Mouse (Mus musculus) thymus, postnatal 36 days (tissue): ENCODE results near the gene Ulk4.

ENCODE experiments used
- DNase-seq, 2 experiments: peaks; one replicate each; pipeline ENCODE4 v3.0.0; 2022; ENCODE audit warnings: mixed read lengths in 2 of 2

Gene Ulk4

DNA sequence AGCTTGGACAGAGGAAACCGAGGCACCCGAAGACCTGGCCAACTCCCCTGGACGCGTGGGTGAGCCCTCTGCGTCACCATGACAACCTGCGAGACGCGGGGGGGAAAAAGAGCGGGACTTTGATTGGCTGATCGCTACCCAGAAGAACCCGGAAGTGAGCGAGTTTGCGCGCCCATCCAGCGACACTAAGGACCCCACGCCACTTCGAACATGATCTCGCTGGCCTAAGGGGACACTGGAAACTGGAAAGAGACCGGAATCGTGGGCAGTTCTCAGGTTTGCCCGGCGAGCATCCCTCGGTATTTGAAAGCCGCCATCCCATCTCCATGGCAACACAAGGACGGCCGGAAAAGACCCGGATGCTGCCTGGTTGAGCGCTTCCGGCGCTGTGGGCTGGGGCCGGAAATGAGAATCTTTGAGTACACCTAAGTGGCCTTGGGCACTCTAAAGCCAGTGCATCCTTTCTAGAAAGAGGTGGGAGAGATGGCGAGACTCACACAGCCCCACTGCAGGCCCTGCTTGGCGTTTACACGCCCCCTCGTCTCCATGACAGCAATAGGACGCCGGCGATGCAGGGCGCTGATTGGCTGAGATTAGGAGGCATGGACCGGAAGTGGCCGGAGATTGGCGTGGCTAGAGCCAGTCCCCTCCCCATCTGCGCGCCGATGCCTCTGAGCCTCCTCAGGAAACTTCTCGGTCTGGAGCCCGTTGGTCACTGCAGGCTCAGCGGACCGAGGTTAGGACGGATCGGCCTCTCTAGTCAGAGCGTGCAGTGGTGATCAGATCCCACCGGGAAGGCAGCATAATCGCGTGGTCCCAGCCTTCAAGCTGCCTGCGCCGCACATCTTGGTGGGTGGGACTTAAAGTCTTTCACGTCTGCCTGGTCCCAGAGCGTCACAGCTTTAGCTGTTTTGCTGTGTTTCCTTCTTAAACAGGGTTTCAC is at the start of gene Ulk4:
Gene Ulk4 (minus strand): TSS at position 80 of the 943 bp plus-strand sequence.
- DNase-seq = peak; percentile 84 to 87

DNA sequence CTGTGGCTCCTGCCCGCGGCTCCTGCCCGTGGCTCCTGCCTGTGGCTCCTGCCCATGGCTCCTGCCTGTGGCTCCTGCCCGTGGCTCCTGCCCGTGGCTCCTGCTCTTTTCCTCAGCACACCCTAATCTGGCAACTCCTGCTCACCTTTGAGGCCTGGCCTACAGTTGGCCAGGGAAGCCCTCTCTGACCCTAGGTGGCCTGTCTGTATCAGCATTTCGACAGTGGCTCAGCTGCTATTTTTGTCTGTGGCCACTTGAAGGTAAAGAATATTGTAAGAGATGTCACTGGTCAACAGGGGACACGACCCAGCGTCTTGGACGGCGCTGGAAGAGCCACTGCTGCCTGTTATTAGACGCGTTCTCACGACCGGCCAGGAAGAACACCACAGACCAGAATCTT is 45.0 kb upstream of the Ulk4 start:
- no peak for DNase-seq

DNA sequence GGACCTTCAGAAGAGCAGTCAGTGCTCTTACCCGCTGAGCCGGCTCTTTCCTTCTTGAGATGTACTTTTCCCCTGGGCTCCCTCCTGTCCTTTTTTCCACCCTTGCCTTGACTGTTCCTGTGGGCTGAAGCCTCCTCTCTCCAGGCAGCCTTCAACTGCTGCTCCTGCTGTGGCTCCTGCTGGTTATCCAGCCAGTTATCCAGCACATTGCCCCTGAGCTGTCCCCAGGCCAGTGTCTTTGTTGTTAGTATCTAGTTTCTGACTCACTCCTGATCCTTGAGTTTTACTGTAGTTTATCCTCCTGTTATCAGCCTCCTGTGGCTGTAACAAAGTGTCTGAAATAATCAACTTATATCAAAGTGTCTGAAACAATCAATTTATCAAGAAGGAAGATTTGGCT is 44.1 kb upstream of the Ulk4 start:
- no peak for DNase-seq

DNA sequence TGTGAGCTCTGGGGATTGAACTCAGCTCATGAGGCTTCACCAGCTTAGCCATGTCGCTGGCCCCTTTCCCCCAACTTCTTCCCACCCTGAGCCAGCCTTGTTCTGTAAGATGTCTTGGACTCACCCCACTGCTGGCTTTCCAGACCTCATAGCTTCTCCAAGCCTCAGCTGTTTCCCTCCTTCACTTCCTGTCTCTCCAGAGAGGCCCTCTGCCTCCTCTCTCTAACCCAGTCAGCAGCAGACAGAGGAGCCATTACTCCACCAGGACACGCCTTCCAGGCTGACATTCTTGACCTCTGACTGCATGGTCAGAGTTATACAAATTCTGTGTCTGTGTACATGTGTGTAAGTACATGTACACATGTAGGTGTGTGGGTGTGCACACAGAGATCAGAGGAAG is 43.4 kb upstream of the Ulk4 start:
- no peak for DNase-seq

DNA sequence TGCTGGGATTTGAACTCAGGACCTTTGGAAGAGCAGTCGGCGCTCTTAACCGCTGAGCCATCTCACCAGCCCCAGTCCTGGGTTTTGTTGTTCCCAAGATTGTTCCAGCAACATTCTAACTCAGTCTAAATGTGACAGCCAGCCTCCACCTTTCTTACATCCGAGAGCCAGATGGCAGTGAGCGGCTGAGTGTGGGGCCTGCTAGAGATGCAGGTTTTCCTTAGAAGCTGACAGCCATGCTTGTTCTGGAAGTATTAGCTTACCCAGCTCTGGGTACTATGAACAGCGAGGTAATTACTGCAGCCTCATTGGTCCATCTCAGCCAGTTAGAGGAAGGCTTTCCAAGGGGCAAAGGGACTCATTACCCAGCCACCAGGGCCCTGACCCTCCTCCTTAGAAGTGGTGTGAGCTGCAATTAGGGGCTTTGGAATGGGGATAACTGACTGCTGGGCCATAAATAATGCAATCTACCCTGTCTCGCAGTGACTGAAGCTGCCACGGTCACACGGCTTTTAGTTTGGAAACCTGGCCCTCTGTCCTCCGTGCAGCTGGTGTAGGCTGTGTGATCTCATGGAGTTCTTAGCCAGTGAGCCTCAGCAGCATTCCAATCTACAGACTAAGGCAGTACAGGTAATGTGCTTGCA is 42.4 kb upstream of the Ulk4 start:
- DNase-seq = no peak

DNA sequence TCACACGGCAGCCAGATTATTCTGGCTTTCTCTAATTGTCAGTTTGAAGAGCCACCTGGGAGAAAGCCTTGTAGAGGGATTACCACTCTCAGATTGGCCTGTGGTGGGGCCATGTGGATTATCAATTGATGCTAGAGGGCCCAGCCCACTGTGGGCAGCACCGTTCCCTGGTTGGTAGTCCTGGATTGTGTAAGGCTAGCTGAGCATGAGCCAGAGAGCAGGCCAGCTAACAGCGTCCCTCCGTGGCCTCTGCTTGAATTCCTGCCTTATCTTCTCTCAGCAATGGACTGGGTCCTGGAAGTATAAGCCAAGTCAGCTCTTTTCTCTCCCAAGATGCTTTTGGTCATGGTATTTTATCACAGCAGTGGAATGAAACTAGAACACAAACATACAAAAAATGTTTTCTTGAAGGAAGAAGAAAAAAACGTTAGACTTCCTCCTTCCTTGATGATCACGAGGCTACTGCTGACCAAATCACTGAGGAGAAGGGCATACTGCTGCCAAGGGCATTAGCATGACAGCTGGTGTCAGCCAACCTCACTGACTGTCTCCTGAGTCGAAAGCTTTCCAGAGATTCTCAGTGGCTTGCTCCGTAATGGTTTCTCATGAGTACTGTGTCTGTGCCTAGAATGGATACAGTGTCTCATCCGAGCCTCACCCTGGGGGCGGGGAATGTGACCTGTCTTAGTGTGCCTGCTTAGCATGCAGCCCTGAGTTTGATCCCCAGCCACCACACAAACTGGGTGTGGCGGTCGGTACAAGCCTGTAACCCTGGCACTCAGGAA is 39.8 kb upstream of the Ulk4 start:
- DNase-seq = peak in 1 of 2 experiments; percentile 28

DNA sequence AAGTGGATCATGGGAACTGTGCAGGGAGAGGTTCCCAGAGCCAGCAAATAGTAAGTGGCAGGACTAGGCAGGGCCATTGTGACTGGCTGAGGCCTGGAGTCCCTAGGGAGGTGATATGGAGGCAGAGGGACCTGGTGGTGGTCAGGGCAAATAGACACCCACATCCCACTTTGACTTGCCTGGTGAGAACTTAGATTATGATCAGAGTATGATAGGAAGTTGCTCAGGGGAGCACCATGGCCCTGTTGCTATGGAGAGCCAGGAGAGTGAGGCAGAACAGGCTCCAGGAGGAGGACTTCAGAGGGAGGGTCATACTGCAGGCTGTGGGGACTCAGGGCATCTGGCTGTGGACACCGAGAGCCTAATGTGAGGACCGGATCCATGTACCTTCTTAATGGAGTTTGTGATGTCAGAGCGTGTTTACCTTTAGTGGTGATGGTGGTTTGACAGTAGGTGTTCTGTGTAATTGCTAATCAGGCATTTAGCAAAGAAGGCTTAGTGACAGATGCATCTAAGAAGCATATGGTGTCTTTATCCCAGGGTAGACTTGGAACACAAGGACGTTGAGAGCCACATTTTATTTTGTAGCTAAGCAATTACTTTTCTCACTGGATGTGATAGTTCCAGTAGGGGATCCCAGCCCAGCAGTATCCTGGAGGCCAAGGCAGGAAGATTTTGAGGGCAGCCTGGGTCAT is 39.1 kb upstream of the Ulk4 start:
- no peak for DNase-seq

DNA sequence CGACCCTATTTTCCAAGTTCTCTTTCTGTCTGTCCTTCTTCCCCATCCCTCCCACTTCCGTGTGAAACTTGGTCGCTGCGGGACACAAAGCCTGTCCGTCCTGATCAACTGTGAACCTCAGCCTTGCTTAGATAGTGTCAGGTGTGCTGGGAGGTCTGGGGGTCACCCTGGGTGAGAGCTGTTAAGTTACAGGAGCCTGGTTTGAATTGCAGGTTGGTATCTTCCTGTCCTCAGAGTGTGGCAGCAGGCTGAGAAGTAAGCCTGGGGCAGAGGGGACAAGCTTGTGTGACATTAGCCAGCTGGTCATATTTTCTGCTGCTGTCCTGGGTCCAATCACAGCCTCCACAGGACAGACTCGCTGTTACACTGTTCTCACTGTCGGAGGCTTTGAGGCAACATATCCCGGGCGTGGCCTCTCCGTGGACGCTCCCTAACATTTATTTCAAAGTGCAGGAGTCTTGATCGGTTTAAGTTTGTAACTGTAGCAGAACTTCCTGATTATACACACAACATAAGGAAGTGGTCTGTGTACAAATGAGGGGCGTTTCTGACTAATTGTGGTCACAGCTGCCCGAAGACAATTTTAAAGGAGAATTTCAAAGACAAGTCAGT is 37.6 kb upstream of the Ulk4 start:
- DNase-seq = no peak

DNA sequence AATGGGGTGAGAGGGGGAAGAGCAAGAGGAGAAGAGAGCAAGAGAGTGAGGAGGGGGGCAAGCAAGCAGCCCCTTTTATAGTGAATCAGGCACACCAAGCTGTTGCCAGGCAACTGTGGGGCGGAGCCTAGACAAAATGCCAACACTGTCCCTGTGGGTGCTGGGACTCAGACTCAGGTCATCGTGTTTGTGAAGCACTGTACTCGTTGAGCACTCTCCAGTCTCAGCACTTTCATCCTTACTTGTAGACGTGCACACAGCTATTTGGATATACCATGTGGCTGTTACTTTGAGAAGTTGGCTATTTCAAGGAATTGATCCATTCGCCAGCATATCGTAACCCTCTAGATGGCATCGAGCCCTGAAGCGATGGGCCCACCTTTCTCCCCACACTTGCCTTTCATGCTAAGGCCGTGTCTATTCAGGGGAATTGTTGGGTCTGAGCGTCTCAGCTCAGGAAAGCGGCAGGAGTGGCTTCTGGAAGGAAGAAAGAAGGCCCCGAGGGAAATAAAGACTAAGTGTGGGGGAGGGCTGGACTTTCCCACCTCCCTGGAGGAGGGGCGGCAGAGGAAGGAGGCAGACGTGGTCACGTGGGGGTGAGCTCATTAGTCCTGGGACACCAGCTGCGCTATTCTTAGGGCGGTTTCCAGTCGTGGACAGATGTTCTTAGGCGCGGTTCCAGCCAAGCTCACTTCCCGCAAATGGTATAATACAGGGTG is 36.8 kb upstream of the Ulk4 start:
- peak; percentile 29 to 62 for DNase-seq

DNA sequence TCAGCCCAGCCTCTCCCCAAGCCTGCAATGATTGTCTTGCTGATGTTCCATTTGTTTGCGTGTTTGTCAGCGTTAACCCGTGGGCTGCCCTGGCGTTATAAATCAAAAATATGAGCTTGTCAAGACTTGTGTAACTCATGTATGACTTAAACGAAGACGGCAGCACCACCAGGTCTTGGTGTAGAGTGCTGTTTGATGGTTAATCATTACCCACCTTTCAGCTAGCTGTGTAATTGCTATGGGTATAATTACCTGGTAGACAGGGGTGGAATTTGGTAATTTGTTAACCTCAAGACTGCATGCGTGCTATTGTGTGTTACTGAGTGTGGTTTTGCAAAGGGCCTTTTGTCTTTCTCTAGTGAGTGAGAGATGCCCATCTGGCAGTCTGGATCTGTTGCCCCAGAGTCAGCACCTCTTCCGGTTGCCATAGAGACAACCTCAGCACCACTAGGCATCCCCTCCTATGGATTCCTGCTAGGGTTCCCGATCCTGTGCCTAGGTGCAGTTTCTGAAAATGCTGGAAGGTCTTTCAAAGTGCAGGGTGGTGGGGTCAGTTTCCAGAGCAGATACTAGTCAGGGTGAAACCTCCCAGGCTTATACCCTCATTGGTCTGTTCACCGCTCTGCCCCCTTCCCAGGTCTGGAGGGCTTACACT is 35.4 kb upstream of the Ulk4 start:
- no peak for DNase-seq

DNA sequence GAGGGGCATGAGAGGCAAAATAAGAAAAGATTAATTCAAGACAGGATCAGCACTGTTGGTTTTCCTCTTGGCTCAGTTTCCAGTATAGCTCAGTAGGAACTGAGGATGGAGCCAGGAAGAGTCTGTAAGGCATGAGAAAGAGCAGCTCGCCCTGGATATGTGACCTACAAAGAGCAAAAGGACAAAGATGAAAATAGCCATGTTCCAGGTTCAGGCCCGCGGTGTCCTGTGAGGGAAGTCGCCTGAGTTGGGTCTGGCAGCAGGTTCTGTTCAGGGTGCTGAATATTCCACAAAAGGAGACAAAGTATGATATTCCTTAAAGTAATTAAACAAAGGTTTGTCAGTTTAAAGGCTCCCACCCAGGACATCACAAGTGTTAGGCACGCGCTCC is 34.8 kb upstream of the Ulk4 start:
- DNase-seq = no peak

DNA sequence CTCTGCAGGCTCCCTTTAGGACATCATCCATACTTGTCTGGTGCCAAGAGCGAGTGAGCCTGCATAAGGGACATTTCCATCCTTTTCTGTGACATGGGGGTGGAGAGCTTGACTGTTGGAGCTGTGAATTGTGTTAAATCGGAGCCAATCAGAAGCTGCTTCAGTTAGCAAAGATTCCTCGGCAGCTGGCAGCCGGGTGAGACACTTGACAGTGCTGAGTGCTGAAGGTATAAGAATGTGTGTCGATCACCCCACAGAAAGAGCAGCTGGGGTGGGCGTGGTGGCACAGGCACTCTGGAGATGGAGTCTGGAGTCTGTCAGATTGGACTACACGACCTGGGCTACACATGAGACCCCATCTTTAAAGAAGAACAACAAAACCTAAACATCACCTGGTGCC is 33.5 kb upstream of the Ulk4 start:
- no peak for DNase-seq

DNA sequence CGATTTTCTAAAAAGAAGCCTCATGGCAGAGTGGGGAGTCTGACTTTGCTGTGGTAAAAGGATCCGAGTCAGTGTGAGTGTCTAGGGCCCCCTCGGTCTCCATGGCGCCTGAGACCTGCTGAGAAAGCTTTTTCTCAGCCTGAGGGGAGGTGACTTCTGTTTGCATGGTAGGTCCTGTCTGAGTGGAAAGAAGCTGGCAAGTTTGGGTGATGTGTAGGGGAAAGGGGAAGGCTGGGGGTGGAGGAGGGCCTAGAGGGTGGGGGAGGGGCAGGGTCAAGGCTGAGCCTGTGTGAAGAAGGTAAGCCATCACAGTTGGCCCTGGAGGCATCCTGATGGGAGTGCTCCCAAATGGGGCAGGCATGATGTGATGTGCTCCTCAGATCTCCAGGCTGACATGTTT is 32.3 kb upstream of the Ulk4 start:
- DNase-seq = no peak

DNA sequence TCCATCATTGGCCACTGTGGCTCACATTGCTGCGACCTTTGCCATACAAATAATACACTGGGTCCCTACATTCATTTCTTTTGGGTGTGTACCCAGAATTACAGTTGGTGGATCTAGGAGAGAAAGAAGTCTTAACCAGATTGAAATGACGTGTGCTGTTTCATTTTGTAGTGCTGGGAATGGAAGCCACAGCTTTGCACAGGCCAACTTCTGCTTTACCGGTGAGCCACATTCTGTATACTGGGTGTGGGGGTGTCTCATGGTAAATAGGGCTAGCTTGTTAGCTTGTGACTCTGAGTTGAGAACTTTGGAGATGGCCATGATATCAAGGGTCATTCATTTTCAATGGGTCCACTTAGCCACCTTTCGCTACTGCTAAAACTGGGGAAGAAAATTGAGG is 28.5 kb upstream of the Ulk4 start:
- no peak for DNase-seq

DNA sequence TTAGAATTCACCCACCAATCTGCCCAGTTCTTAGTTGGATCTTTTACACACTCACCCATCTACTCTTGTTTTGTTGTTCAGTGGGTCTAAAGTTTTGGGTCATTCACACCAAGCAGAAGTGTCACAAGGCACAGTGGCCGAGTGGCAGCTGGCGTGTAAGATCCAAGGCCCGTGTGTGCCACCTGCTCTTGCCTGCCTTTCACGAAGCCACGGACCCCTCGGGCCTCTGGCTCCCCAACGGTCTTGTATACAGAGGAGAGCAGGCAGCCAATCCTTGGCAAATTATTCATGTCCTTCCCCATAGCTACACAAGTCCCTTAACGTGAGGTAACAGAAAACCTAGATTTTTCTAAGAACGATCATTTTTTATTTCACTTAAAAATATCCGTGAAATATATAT is 27.5 kb upstream of the Ulk4 start:
- DNase-seq = no peak

DNA sequence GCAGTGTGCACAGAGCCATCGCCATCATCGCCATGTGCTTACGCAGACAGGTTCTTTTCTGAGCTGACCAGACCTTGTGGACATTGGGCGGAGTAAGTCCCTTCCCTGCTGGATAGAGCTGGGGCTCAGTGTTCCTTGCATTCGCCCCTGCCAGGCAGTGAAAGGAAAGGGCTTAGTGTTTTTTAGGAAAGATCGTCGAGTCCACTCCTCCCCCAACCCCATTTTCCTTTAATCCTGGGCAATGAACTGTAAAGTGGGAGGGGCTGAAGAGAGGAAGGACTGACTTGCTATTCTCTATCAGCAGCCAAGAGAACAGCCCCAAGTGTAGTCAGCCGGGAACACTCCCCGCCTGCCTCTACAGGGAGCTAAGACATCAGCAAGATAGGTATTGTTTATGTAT is 26.8 kb upstream of the Ulk4 start:
- no peak for DNase-seq

DNA sequence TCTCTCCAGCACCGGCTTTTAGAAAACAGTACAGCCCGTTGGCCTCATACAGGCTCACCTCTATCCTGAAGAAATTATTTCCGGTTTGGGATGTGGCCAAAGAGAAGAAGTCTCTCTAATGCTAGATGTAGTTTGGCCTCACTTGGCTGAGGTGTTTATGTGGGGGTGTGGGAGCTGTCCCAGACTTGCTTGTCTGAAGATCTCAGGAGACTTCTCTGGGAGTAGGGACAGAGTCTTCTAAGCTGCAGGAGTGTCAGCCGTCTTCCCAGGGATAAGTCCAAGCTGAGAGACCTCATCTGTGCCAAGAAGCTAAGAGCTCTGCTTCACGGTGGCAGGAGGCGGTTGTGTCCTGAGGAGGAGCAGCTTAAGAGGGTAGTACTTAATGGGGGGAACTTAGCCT is 26.1 kb upstream of the Ulk4 start:
- DNase-seq = no peak

DNA sequence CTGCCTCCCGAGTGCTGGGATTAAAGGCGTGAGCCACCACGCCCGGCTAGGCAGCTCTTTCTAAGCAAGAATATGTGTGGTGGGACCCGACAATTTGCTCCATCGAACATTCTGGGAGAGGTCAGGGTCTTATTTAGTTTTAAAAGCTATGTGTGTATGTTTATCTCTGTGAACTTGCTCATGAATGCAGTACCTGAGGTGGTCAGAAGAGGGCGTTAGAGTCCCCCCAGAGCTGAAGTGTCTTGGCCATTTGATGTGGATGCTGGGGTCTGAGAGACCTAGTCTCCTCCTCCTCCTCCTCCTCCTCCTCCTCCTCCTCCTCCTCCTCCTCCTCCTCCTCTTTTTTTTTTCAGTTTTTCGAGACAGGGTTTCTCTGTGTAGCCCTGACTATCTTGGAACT is 25.5 kb upstream of the Ulk4 start:
- no peak for DNase-seq

DNA sequence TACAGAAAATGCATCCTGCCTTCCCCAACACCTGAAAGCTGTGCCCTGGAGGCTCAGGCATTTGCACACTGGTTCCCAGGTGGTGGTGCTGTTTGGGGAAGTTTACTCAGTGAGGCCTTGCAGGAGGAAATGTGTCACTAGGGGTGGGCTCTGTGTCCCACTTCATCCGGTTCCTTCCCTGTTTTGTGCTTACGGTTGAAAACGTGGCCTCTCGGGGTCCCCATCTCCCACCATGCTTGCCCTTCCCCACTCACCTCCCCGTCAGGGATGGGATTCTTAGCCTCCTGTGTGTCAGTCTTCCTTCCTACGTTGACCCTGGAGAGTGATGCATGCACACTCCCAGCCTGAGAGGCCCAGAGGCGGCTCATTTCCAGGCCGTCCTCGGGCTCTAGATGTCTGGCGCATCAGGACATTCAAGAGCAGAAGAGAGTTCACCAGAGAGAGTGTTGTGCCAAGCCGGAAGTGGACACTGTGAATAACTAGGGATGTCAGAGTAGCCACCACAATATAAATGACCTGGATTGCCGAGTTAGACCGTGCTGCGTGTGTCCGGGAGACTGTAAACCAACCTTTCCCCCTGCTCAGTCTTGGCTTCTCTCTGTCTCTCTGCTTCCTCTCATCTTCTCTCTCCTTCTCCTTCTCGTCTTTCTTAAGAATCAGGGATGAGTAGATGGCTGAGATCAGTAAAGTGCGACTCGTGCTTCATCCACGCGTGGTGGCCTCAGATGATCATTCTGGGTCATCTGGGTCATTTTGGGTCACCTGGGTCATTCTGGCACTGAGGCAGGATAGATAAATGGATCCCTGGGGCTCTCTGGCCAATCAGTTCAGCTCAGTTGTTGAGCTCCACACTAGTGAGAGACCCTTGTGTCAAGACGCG is 24.3 kb upstream of the Ulk4 start:
- peak; percentile 43 to 64 for DNase-seq

DNA sequence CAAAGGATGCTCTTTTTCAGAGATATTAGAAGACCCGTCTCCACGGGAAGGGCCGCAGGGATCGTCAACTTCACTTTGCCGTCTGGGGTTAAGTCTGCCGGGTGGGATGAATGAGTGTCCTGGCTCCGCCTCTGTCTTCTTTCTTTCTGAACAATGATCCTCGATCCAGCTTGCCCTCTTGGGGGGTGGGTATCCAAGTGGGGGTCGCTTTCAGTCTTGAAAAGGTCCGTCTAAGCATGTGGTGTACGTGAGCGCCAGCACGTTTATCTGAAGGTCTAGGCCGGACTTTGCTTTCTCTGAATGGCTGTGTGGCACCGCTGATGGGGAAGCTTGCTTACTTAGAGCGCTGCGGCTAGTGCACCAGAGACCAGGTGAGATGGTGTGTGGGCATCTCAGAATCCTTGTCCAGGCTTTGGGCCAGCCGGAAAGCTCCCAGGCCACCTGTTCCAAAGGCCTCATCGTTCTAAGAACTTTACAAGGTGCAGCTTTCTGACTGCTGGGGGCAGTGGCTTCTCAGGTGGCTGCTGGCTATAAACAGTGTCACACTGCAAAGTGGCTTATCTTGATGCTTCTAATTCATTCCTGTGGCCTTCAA is 23.1 kb upstream of the Ulk4 start:
- DNase-seq = no peak
